Mouse (Mus musculus) midbrain, embryonic 15.5 days (tissue): ENCODE data around the gene Pard3. TPM values are rescaled to one million over a fixed set of nuclear protein-coding genes. Genes with fewer than 3 reads are reported as not detected.
A peak's percentile ranks its signal among the peaks of the same experiment; 100 is the strongest.

Experiments used
- ATAC-seq: fragments of 200-750 bp; cut with Nextera tagmentation; replicated peaks from 2 replicates; pipeline ENCODE4 v1.8.0; 2017; ENCODE audit warnings: moderate TSS enrichment
- H3K27ac ChIP-seq: fragments of 300-500 bp; sonication (generic); 2 replicates; pipeline ENCODE4 v1.5.1; 2015; ENCODE audit warnings: mild to moderate bottlenecking, inconsistent platforms
- H3K27me3 ChIP-seq: fragments of 300-500 bp; sonication (generic); replicated peaks from 2 replicates; pipeline ENCODE4 v1.6.1; 2015; ENCODE audit warnings: inconsistent platforms
- H3K36me3 ChIP-seq: fragments of 300-500 bp; sonication (generic); replicated peaks from 2 replicates; pipeline ENCODE4 v1.6.1; 2015; ENCODE audit warnings: inconsistent platforms
- H3K4me1 ChIP-seq: fragments of 300-500 bp; sonication (generic); 2 replicates; pipeline ENCODE4 v1.6.1; 2015; ENCODE audit warnings: inconsistent platforms
- H3K4me2 ChIP-seq: fragments of 300-500 bp; sonication (generic); 2 replicates; pipeline ENCODE4 v1.6.1; 2015; ENCODE audit warnings: inconsistent platforms, mild to moderate bottlenecking, moderate library complexity
- H3K4me3 ChIP-seq: fragments of 300-500 bp; sonication (generic); 2 replicates; pipeline ENCODE4 v1.5.1; 2015; ENCODE audit warnings: mild to moderate bottlenecking, inconsistent platforms
- H3K9ac ChIP-seq: fragments of 300-500 bp; sonication (generic); 2 replicates; pipeline ENCODE4 v1.6.1; 2015; ENCODE audit warnings: mild to moderate bottlenecking, inconsistent platforms
- H3K9me3 ChIP-seq: fragments of 300-500 bp; sonication (generic); 2 replicates; pipeline ENCODE4 v1.6.1; 2016; ENCODE audit warnings: inconsistent platforms
- WGBS: fragments of 180-500 bp; shearing (Covaris S2); methylation state at CpG from one replicate; pipeline ENCODE4 v1.1.7; 2015; ENCODE audit warnings: mixed read lengths; 5-methylcytosine and 5-hydroxymethylcytosine counted together
- polyA plus RNA-seq: library from polyadenylated mRNA; unstranded; fragments of >200 nt; fragmentation: Nextera tagmentation; extraction: Ambion mirVana; gene quantifications from 2 replicates; pipeline ENCODE4 v1.2.1, GENCODE M21; 2015

Pard3 gene
- polyA plus RNA-seq: 20.1 and 21.6 TPM in 2 replicates

DNA sequence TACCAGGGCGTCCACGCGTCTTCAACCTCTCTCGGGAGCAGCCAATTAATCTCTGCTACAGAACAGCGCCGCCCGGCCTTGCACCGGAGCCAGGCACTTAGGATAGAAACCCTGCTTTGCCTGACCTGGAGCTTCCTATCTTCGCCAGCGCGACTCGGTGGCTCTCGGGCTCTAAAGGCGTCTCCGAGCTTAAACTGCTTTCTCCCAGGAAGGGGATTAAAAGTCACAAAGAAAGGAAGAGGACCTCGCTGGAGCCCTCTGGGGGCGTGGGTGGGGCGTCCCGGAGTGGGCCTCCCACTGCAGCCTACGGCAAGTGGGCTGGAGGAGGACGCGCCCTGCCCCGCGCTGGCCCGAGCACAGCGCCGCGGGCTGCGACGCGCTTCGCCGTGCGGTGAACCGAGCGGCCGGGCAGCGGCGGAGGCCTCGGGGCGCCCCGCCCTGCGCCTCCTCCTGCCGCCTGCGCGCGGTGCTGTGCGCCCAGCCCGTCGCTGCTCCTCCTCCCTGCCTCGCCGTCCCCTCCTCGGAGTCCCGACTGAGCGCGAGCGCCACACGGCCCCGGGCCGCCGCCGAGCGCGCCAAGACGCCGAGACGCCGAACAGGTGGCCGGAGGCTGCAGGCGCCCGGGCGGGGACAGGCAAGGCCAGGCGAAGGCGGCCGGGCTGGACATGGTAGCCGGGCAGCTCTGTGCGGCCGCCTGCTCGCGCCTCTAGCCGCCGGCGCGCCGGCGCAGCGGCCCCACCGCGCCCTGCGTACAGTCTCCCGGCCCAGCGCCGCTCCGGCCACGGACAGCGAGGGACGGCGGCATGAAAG, at the start of gene Pard3:
Gene Pard3 (plus strand): TSS at position 343 of the 810 bp plus-strand sequence.
- Histone ChIP-seq H3K36me3 (no peaks in the 10 kb centered on the region), H3K9me3 (no peaks in the 10 kb centered on the region), H3K9ac (peak within 1 kb of the TSS; percentile 87), H3K27ac (peak within 1 kb of the TSS; percentile 94), H3K4me3 (peak within 1 kb of the TSS; percentile 96), H3K4me2 (peak within 1 kb of the TSS; percentile 79), H3K4me1 (peaks cover 26% of the 10 kb centered on the region), H3K27me3 (no peaks in the 10 kb centered on the region)
- under 1% methylated on average over 97 of the region's 98 CpGs for WGBS
- ATAC-seq: peak; percentile 94

DNA sequence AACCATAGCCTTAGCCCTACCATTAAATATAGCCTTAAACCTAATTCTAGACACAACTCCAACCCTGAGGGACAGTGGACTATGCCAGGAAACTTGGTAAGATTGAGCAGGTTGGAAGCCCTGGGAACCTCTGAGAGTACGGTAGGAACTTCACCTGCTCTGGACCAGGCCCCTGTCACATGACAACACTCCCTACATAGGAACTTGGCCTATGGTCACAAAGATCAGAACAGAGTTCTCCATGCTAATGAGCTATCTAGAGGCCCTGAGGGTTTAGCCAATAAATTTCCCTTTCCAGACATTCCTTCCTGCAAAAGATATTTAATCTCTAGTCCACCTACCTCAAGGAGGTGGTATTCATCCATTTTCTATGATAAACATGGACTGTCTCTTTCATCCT, 41.9 kb upstream of the Pard3 start:
- Histone ChIP-seq H3K9ac (no peak overlapping the region), H3K36me3 (no peaks in the 10 kb centered on the region), H3K4me2 (no peak overlapping the region), H3K27me3 (no peaks in the 10 kb centered on the region), H3K27ac (no peak overlapping the region), H3K4me1 (no peaks in the 10 kb centered on the region), H3K4me3 (no peak overlapping the region), H3K9me3 (no peaks in the 10 kb centered on the region)
- ATAC-seq: no peak
- WGBS: 82% methylated on average over 1 of the region's 1 CpGs

DNA sequence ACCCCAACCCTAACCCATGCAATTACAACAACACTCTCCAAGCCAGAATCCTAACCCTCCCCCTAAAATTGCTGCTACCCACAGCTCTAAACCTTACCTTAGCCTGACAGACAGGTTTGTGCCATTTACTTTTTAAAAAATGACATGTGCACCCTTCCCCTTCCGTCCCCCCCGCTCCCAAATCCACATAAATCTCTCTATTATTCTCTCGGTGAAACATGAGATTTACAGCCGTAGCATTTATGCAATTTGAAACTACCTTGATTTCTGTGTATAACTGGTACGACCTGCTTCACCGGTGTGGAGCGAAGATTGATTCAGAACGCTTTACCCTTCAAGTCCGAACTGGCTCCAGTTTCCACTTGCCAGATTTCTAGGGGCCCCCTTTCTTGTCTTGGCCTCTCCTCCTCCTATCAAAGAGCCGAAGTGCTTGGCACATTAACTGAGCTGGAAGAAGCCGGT, 38.4 kb upstream of the Pard3 start:
- H3K4me1 ChIP-seq: no peaks in the 10 kb centered on the region
- no peak overlapping the region for H3K4me3 ChIP-seq
- H3K4me2 ChIP-seq: no peak overlapping the region
- no peak overlapping the region for H3K9ac ChIP-seq
- no peaks in the 10 kb centered on the region for H3K9me3 ChIP-seq
- no peak overlapping the region for H3K27ac ChIP-seq
- 83% methylated on average over 11 of the region's 11 CpGs for WGBS
- H3K27me3 ChIP-seq: no peaks in the 10 kb centered on the region
- no peak for ATAC-seq
- H3K36me3 ChIP-seq: no peaks in the 10 kb centered on the region

- H3K4me2 ChIP-seq: no peak overlapping the region
- ATAC-seq: no peak
- H3K4me3 ChIP-seq: no peak overlapping the region
- no peak overlapping the region for H3K27ac ChIP-seq
- H3K27me3 ChIP-seq: no peaks in the 10 kb centered on the region
- no peaks in the 10 kb centered on the region for H3K4me1 ChIP-seq
- no peaks in the 10 kb centered on the region for H3K9me3 ChIP-seq
- H3K36me3 ChIP-seq: no peaks in the 10 kb centered on the region
- H3K9ac ChIP-seq: no peak overlapping the region
- WGBS: 64% methylated on average over 11 of the region's 11 CpGs
These were observed 37.9 kb upstream of the Pard3 start for GRCm38 (mm10) chr8:127025775-127026174.

DNA sequence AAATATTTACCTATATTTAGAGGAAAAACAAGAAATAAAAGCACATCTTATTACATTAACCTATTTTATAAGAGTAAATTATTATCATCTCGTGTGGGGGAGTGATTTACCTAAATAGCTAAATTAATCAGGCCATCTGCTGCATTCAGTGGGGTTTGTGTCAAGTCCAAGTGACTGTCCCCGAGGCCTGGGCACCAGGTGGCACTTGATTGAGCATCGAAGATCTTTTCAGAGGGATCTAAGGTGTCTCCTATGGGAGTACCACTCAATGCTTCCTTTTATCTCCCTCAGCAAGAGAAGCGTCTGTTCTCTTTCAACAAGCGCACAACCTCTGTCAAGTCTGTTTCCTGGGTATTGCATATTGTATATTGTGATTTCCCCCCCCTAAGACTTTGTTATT, 32.2 kb upstream of the Pard3 start:
- no peak overlapping the region for H3K27ac ChIP-seq
- 49% methylated on average over 5 of the region's 5 CpGs for WGBS
- no peak overlapping the region for H3K4me3 ChIP-seq
- no peak overlapping the region for H3K9ac ChIP-seq
- no peaks in the 10 kb centered on the region for H3K9me3 ChIP-seq
- ATAC-seq: no peak
- H3K4me1 ChIP-seq: no peaks in the 10 kb centered on the region
- no peaks in the 10 kb centered on the region for H3K27me3 ChIP-seq
- H3K4me2 ChIP-seq: no peak overlapping the region
- no peaks in the 10 kb centered on the region for H3K36me3 ChIP-seq

DNA sequence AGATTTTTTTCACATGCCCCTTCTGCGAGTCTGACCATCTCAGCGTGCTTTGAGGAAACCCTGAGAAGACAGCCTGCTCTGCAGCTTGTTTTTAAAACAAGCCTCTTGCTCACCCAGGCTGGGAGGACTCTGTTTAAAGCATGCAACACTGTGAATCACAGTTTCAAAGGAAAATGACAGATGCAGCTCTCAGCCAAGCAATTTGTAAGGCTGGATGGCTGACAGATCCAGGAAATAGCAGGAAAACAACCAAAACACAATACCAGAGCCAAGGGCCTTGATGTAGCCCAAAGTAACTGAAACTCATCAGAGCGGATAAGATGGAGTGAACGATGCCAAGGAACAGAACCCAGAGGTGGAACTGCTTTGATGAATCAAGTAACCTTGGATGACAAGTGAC, 24.8 kb upstream of the Pard3 start:
- H3K9me3 ChIP-seq: no peaks in the 10 kb centered on the region
- no peak overlapping the region for H3K4me3 ChIP-seq
- no peak overlapping the region for H3K9ac ChIP-seq
- no peak overlapping the region for H3K4me2 ChIP-seq
- H3K36me3 ChIP-seq: no peaks in the 10 kb centered on the region
- ATAC-seq: no peak
- H3K4me1 ChIP-seq: no peaks in the 10 kb centered on the region
- H3K27me3 ChIP-seq: no peaks in the 10 kb centered on the region
- no peak overlapping the region for H3K27ac ChIP-seq
- 70% methylated on average over 4 of the region's 4 CpGs for WGBS

DNA sequence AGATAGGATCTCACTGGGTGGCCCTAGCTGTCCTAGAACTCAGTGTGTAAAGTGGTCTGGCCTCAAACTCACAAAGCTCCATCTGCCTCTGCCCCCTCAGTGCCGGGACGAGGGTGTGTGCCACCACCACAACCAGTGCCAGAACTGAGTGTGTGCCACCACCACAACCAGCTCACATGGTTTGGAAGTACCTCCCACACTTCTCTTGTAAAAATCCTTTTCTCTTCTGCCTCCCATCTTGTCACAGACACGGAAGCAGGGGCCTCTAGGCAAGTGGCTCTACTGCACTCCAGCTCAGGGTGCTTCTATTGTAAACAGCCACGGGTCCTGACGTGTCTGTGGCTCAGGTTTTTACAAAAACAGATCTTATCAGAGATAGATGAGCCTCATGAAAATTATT, 13.7 kb upstream of the Pard3 start:
- no peaks in the 10 kb centered on the region for H3K27me3 ChIP-seq
- no peak for ATAC-seq
- H3K4me3 ChIP-seq: no peak overlapping the region
- 75% methylated on average over 5 of the region's 5 CpGs for WGBS
- no peak overlapping the region for H3K27ac ChIP-seq
- H3K9ac ChIP-seq: no peak overlapping the region
- no peak overlapping the region for H3K4me2 ChIP-seq
- no peaks in the 10 kb centered on the region for H3K4me1 ChIP-seq
- no peaks in the 10 kb centered on the region for H3K9me3 ChIP-seq
- H3K36me3 ChIP-seq: no peaks in the 10 kb centered on the region

- H3K36me3 ChIP-seq: no peaks in the 10 kb centered on the region
- no peak overlapping the region for H3K4me2 ChIP-seq
- no peaks in the 10 kb centered on the region for H3K9me3 ChIP-seq
- H3K4me1 ChIP-seq: no peaks in the 10 kb centered on the region
- no peak overlapping the region for H3K27ac ChIP-seq
- no peak overlapping the region for H3K4me3 ChIP-seq
- WGBS: 93% methylated on average over 9 of the region's 10 CpGs
- ATAC-seq: no peak
- no peaks in the 10 kb centered on the region for H3K27me3 ChIP-seq
- no peak overlapping the region for H3K9ac ChIP-seq
These were observed 11.6 kb upstream of the Pard3 start for GRCm38 (mm10) chr8:127052132-127052531.

GRCm38 (mm10) chr8:127055081-127055480, 8.6 kb upstream of the Pard3 start:
- H3K27ac ChIP-seq: no peak overlapping the region
- H3K27me3 ChIP-seq: no peaks in the 10 kb centered on the region
- H3K9ac ChIP-seq: no peak overlapping the region
- no peak overlapping the region for H3K4me3 ChIP-seq
- no peaks in the 10 kb centered on the region for H3K36me3 ChIP-seq
- H3K9me3 ChIP-seq: no peaks in the 10 kb centered on the region
- ATAC-seq: no peak
- no peaks in the 10 kb centered on the region for H3K4me1 ChIP-seq
- 71% methylated on average over 4 of the region's 4 CpGs for WGBS
- H3K4me2 ChIP-seq: no peak overlapping the region

- H3K27me3 ChIP-seq: no peaks in the 10 kb centered on the region
- no peak overlapping the region for H3K4me3 ChIP-seq
- no peak overlapping the region for H3K27ac ChIP-seq
- H3K4me2 ChIP-seq: no peak overlapping the region
- H3K4me1 ChIP-seq: peaks cover 12% of the 10 kb centered on the region
- H3K9me3 ChIP-seq: no peaks in the 10 kb centered on the region
- 98% methylated on average over 2 of the region's 2 CpGs for WGBS
- ATAC-seq: no peak
- H3K9ac ChIP-seq: no peak overlapping the region
- H3K36me3 ChIP-seq: no peaks in the 10 kb centered on the region
These were observed 4.9 kb upstream of the Pard3 start for GRCm38 (mm10) chr8:127058759-127059158.

DNA sequence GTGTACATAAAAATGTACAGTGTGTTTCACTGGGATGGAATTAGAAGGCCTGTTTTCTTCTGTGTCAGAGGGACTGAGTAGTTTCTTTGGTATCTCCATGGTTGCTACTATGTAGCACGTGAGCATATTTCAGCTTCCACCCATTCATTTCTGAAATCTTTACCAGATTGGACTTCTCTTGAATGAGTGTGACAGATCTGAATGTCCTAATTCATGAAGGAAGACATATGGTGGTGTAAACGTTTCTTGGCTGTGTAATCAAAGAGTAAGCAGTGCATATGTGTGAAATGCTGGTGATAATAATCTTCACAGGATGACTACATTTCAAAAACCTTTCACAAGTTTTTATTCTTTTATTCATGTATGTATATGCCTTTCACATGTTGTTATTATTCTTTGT, 3.9 kb upstream of the Pard3 start:
- Histone ChIP-seq H3K27me3 (no peaks in the 10 kb centered on the region), H3K36me3 (no peaks in the 10 kb centered on the region), H3K9ac (no peak overlapping the region), H3K9me3 (no peaks in the 10 kb centered on the region), H3K27ac (no peak overlapping the region), H3K4me3 (no peak overlapping the region), H3K4me1 (peaks cover 12% of the 10 kb centered on the region), H3K4me2 (no peak overlapping the region)
- no peak for ATAC-seq
- WGBS: 75% methylated on average over 2 of the region's 2 CpGs

DNA sequence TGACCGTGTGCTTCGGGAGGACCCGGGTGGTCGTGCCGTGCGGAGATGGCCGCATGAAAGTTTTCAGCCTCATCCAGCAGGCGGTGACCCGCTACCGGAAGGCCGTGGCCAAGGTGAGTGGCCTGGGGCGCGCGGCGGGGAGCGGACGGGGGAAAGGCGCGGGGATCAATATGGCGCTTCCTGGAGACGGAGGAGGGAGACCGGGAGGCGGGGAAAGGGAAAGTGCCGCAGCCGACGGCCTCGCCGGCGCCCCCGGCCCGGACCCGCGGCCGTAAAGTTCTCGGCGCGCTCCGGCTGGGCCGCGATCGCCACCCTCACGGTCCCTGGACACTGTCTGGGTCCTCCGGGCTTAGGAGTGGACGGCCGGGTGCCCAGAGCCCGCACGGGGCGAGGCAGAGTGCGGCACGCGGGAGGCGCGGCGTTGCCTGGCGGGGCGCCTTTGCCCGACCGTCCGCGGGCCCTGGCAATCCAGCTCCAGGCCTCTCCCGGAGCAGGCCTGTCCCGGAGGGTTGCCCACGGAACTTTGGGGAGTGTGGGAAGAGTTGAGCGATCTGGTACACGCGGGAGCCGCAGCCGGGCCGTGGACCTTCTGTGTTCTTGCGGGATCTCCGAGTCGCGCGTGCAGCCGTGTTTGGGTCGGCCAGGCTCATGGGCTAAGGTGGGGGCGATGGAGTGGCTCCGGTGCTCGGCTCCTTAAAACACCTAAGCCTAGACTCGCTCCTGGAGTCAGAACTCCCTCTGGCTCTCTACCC, 844 bp downstream of the Pard3 start:
- H3K4me2 ChIP-seq: peak overlapping the region; percentile 79
- peak; percentile 76 for ATAC-seq
- peaks cover 27% of the 10 kb centered on the region for H3K4me1 ChIP-seq
- peak overlapping the region; percentile 96 for H3K4me3 ChIP-seq
- 1% methylated on average over 58 of the region's 80 CpGs for WGBS
- H3K9me3 ChIP-seq: no peaks in the 10 kb centered on the region
- peak overlapping the region; percentile 87 for H3K9ac ChIP-seq
- H3K36me3 ChIP-seq: no peaks in the 10 kb centered on the region
- no peaks in the 10 kb centered on the region for H3K27me3 ChIP-seq
- peak overlapping the region; percentile 94 for H3K27ac ChIP-seq
